Mouse (Mus musculus) heart, postnatal 36 days (tissue): Measurements from ENCODE around the gene Fbxw8. TPM values are rescaled to one million over a fixed set of nuclear protein-coding genes. Genes with fewer than 3 reads are reported as not detected.

Experiments used
- DNase-seq, 2 experiments: peaks; one replicate each; pipeline ENCODE4 v3.0.0; 2021 to 2022
- intact Hi-C: fragments of 180-260 bp; cut with DNase I; formaldehyde crosslinking; loops from one replicate; pipeline ENCODE4 v1.15.1; 2025
- total RNA-seq, 2 experiments: library from RNA; stranded (reverse); gene quantifications; 2 replicates each; pipeline ENCODE4 v1.2.3; 2021

The Fbxw8 gene
- total RNA-seq, 2 experiments from 2014 or later = 39.0 to 42.7 TPM

DNA sequence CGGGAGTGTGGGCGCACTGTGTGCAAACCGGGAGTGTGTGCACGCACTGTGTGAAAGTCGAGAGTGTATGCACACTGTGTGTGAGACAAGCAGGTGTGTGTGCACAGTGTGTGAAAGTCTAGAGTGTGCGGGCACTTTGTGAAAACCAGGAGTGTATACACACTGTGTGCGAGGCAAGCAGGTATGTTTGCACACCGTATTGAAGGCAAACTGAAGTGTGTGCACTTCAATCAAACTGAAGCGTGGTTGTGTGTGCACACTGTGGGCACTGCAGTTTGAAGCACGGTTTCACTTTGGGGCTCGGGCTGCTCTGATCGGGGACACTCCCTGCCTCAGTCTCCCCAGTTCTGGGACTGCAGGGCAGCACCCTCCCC, 126.2 kb downstream of the Fbxw8 start:
- intact Hi-C loops = loop anchor here (2.0 kb wide), 1 partner anchor 30 kb away; no protein-coding TSS in a partner anchor
- no peak for DNase-seq

DNA sequence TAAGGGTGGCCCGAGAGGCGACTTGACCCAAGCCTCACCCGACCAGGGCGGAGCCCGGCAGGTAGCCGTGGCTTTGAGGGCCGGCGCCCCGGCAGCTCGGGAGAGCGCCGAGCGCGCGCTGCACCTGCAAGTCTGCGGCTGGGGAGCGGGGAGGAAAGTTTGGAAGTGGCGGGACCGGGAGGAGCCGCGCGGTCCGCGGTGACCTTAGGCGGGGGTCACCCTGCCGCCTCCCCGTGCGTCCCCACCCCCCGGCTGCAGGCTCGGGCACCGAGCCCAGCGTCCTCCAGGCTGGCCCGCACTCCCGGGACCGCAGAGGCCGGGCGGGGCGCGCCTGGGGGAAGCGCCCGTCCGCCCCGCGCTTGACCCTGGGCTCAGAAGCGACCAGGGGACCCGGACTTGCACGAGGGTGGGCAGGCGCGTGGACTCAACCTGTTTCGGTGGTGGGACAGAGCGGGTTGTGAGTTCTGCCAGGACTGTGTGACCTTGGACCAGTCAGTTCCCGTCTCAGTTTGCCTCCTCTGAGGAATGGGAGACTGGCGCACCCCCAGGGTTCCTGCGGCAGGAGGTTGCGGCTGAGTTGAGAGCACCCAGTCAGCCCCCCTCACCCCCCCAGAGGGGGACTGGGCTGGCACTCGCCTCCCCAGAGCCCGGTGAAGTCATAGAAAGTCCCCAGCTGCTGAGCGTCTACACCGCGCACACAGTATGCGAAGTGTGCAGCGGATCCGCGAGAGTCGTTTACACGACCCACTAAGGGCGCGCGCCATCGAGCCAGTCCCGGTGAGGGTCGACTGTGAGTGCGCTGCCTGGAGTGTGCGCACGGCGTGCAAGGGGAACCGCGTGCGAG, 126.9 kb downstream of the Fbxw8 start:
- intact Hi-C loops = loop anchor here (2.0 kb wide), 1 partner anchor 30 kb away; no protein-coding TSS in a partner anchor
- DNase-seq = peak; percentile 25 to 52

DNA sequence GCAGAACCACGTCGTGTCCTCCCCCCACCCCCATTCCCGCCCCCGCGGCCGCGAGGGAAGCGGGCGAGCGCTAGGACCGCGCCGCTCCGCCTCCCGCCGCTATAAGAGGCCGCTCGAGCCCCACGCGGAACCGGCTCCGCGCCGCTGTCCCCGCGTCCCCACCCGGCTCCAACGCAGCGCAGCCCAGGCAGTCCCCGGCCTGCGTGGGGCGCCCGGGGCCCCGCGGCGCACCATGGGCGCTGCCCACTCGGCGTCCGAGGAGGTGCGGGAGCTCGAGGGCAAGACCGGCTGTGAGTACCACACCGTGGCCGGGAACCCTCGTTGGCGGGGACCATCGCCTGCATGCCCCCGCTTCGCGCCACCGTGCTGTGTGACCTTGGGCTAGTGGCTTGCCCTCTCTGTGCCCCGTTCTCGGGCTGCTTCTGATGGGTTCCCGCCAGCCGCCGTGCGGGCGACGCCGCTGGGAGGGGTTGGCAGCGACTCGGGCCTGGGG, 127.5 kb downstream of the Fbxw8 start, which contains the start of gene Tesc:
Tesc (plus strand) TSS at position 46 of the 493 bp plus-strand sequence.
- DNase-seq = peak; percentile 38 to 51
- intact Hi-C loops = loop anchor here (2.0 kb wide), 1 partner anchor 31 kb away; no protein-coding TSS in a partner anchor

DNA sequence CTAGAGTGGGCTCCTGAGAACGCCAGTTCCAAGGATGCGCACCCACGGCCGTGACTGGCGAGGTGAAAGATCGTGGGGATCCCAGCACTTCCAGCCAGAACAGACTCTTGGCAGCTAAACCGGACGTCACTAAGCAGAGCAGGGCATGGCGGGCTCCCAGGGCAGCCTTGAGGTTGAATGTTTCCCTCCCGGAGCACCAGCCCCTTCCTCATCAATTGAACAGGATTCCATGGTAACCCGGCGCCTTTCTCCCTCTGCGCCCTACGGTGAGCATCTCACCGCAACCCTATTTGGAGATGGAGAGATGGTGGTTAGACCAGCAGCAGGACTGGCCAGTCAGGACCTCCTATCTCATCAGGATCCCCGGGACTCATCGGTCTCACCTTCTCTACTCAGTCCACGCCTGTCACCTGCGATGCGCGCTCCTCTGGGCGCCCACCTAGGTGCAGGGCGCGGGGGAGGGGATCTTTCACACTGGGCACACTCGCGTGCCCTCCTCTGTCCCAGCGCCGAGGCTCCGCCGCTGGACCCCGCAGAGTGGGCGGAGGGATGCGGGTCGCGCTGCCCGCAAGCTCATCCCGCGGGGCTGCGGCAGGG, 128.1 kb downstream of the Fbxw8 start:
- no peak for DNase-seq
- intact Hi-C loops = no loop called here

DNA sequence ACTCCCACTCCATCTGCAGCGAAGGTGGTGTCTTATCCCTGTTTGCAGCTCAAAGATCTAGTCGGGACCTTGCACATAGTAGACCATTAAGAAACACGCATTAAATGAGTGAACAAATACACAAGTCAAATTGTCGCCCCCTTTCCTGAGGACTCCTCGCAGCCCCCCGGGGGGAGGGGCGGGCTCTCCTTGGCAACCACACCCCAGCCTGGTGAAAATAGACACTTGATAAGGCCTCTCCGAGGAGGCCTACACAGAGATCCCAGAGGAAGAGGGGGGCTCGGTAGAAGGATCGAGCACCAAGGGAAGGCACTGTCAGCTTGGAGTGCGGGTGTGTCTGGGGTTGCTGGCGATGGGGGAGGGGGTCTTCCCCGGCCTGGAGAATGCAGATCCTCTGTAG, 128.9 kb downstream of the Fbxw8 start:
- intact Hi-C loops = no loop called here
- DNase-seq = no peak

DNA sequence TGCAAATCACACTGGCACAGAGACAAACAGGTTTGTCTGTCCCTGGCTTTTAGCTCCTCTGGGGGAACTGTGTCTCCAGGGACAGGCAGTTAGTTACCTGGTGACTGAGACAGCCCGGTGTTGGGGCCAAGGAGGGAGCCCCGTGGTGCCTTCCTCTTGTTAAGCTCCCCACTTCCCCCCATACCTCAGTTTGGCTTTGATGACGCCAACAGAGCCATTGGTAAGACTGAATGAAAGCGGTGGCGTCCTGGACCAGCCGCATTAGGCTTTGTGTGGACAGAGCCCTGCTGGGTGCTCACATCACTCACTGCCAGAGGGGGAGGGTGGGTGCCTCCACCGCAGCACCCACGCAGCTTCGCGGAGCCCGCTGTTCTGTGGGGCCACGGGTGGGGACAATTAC, 129.4 kb downstream of the Fbxw8 start:
- DNase-seq = no peak
- intact Hi-C loops = no loop called here

DNA sequence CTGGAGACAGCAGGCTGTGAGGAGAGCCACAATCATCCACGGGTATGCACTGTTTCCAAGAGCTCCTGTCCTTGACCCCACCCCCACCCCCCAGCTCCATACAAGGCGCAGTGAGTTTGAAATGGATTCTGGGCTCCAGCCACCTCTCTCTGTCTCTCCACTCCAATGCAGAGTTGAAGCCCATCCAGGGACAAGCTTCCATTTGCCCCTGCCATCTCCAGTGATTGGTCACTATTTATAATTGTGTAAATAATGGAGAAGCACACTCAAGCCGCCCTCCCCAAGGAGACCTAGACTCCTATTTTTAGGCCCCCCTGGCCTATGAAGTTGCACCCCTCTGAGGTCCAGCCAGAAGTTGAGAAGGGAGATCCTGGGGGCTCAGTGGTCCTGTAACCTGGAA, 132.2 kb downstream of the Fbxw8 start:
- no peak for DNase-seq
- intact Hi-C loops = no loop called here

DNA sequence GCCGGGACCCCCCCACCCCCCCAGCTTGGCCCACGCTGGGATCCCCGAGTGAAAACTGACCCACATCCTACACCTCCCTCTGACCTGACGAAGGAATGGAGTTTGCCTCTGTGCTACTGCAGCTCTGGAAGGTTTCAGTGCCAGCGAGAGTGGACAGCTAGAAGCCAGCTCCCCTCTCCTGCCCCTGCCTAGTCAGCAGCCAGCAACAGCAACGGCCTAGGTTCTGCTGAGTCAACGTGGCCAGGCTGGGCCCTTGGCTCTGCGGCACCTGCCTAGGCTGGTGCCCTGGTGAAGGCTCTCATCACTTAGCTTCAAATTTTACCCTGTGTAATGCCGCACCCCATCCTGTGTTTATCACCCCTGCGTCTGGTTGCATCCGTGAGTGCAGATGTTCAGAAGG, 135.4 kb downstream of the Fbxw8 start:
- intact Hi-C loops = no loop called here
- DNase-seq = no peak

DNA sequence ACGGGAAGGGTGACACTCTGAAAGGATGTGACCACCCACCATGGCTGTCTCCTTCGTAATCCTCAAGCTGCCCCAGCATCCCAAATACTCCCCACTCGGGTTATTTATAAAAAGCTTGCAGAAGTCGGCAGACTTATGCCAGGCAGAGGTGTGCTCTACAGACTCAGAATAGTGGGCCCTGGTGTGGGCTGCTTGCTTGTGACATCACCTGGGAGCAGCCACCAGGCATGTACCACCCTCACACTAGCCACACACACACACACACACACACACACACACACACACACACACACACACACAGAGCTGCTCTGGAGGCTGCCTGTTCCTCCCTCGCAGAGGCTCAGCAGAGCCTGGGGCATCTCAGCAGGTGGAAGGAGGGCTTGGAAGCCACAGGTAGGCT, 137.7 kb downstream of the Fbxw8 start:
- intact Hi-C loops = no loop called here
- DNase-seq = no peak

DNA sequence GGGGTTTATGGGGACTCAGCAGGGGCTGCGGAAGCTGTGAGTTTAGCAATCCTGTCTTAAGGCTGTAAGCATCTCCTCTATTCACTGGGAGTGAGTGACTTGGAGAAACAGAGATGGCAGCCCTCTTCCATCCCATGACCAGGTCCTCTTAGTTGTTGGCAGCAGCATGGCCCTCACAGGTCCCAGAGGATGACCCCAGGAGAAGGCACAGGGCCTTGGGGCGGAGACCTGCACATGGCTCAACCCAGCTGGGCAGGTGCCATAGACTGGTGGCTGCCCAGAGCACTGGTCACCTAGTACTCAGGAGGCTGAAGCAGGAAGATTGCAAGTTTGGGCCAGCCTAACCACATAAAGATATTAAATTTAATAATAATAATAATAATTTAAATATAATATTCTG, 139.6 kb downstream of the Fbxw8 start:
- DNase-seq = no peak
- intact Hi-C loops = no loop called here

DNA sequence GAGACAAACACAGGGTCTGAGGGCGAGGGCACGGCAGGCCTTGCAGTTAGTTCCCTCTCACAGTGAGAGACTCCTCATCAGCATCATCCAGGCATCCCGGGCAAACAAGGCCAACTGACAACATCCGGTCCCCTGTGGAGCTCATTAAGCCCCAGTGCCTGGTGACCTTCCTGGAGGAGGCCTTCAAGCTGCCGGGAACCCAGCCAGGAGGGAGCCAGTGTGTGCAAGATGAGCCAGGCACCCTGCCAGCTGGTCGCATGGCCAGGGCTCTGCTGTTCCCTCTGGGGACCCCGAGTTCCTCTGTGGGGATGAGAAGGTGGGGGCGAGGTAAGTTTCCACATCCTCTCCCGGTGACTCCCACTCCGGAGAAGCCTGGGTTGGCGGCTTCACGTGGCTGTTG, 140.2 kb downstream of the Fbxw8 start:
- intact Hi-C loops = no loop called here
- DNase-seq = peak; percentile 54 to 57

Other genes starting within 250 kb of the Fbxw8 start
- 10 to 100 TPM; 35.8 to 42.6 TPM for gene Fbxo21, start 178.7 kb downstream of the Fbxw8 start, total RNA-seq
- 100 to 1,000 TPM; 218 to 224 TPM for gene Tesc, start 127.7 kb downstream of the Fbxw8 start, total RNA-seq
- under 1 TPM; 0.44 to 0.62 TPM for gene Hrk, start 9.2 kb upstream of the Fbxw8 start, total RNA-seq
- gene Rnft2, start 89.7 kb upstream of the Fbxw8 start, total RNA-seq = 1 to 10 TPM; 2.0 to 2.5 TPM
- 1 to 10 TPM; 7.7 to 8.1 TPM for gene 2410131K14Rik, start 89.8 kb upstream of the Fbxw8 start, total RNA-seq